In the genomic region with DNA sequence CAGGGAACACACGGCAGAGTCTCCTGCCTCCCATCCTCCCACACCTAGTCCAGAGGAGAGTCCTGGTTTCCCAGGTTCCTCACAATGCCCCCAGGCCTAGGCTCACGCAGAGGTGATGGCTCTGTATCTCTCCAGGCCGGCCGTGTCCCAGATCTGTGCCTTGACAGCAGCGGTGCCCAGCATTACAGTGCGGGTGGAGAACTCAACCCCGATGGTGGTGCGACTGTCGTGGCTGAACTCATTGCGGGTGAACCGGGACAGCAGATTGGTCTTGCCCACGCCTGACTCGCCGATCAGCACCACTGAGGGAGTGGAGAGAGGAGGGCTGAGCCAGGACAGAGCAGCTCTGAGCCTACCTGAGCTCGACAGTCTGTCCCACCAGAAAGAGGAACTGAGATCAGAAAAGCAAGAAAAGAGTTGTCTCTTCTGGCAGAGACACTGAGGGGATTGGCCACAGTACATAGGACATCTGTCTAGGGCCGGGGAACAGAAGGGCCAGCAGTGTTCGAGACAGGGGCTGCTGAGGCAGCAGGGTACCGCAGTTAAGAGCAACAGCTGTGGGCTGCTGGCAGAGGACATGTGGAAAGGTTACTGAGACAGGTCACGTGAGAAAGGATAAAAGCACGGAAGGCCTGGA, we compare ENCODE assay signal across 13 mouse cellular contexts. TPM values are rescaled to one million over a fixed set of nuclear protein-coding genes. Genes with fewer than 3 reads are reported as not detected.
DNase-seq lines count a peak whose midpoint lies in the region; ATAC-seq and TF ChIP-seq lines count a peak whose summit lies in the region.
"Had no signal": no experiment of that assay in that cellular context is flagged by ENCODE, and none has a peak within 500 bp of the region (broad histone marks: within the 10 kb centered on the region; RNA-seq: fewer than 3 reads in every experiment).

No protein-coding gene starts in this region.

- no peak for ATAC-seq in kidney, embryonic 15.5 days (replicated peaks; ENCODE audit: low FRiP score)

- peaks cover 38% of the 10 kb centered on the region for H3K4me1 ChIP-seq in kidney, embryonic 15.5 days
- peaks cover 8% of the 10 kb centered on the region for H3K4me1 ChIP-seq in thymus, adult 2 months (replicated peaks; ENCODE audit: control insufficient read depth, insufficient read depth, low read length)

- H3K27ac ChIP-seq in kidney, embryonic 15.5 days: peak overlapping the region; percentile 30; the same call in 1 of the 2 replicates
- no peak overlapping the region for H3K27ac ChIP-seq in thymus, adult 2 months (ENCODE audit: control insufficient read depth, insufficient read depth, low read length)
- H3K27ac ChIP-seq: embryonic facial prominence, embryonic 15.5 days; hindbrain, embryonic 15.5 days had no signal

- no peak overlapping the region for H3K4me2 ChIP-seq in kidney, embryonic 15.5 days
- H3K4me2 ChIP-seq: embryonic facial prominence, embryonic 15.5 days; hindbrain, embryonic 15.5 days had no signal

- no peaks in the 10 kb centered on the region for H3K27me3 ChIP-seq in kidney, embryonic 15.5 days
- H3K27me3 ChIP-seq in thymus, adult 2 months (ENCODE audit: control insufficient read depth, insufficient read depth, low read length): no peaks in the 10 kb centered on the region
- H3K27me3 ChIP-seq: embryonic facial prominence, embryonic 15.5 days; hindbrain, embryonic 15.5 days had no signal

- no peak for TF ChIP-seq CTCF in thymus, adult 2 months (IDR thresholded peaks at IDR 0.05; ENCODE audit: borderline replicate concordance, control insufficient read depth, extremely low read depth, insufficient read depth, low read length, poor library complexity)

- peak; percentile 36 for DNase-seq in cerebellum, adult 11-12 months
- DNase-seq in cerebellum, postnatal 10 days: no peak
- no peak for DNase-seq in kidney, adult 8-10 months
- DNase-seq in thymus, postnatal 4 days: peak; percentile 16
- DNase-seq in thymus, adult 2 months: no peak
- DNase-seq in c-Kit-positive CD71-positive TER-119-positive erythroid progenitor cells, embryonic 14.5 days (ENCODE audit: low spot score): no peak
- no peak for DNase-seq in layer of hippocampus, postnatal 14 days (ENCODE audit: low spot score in 2 of 2)
- DNase-seq: heart, adult 18-20 months had no signal

- TF ChIP-seq POLR2A in thymus, adult 2 months (IDR thresholded peaks at IDR 0.05; ENCODE audit: control insufficient read depth, extremely low read depth, insufficient read depth, low read length, poor library complexity): no peak

- H3K36me3 ChIP-seq in kidney, embryonic 15.5 days: peaks cover 19% of the 10 kb centered on the region
- H3K36me3 ChIP-seq in thymus, adult 2 months (ENCODE audit: control insufficient read depth, insufficient read depth, low read length): no peaks in the 10 kb centered on the region

- WGBS in kidney, embryonic 15.5 days: 51% methylated on average over 20 of the region's 20 CpGs
- WGBS in thymus, adult 2 months: 60% methylated on average over 20 of the region's 20 CpGs

- no peaks in the 10 kb centered on the region for H3K9me3 ChIP-seq in kidney, embryonic 15.5 days (replicated peaks)
- H3K9me3 ChIP-seq: embryonic facial prominence, embryonic 15.5 days; hindbrain, embryonic 15.5 days had no signal

- no peak overlapping the region for H3K9ac ChIP-seq in kidney, embryonic 15.5 days
- H3K9ac ChIP-seq: embryonic facial prominence, embryonic 15.5 days; hindbrain, embryonic 15.5 days had no signal

- H3K4me3 ChIP-seq in kidney, embryonic 15.5 days (replicated peaks): no peak overlapping the region
- H3K4me3 ChIP-seq in thymus, adult 2 months (ENCODE audit: control insufficient read depth, insufficient read depth, low read length): no peak overlapping the region
- H3K4me3 ChIP-seq: embryonic facial prominence, embryonic 15.5 days; hindbrain, embryonic 15.5 days had no signal

RNA-seq across cellular contexts. Expression of gene Rab25, which starts 3.0 kb away (rescaled TPM):
- 15.1 and 17.4 TPM in 2 replicates for polyA plus RNA-seq in kidney, embryonic 15.5 days (2015; fragmentation: Nextera tagmentation; extraction: Ambion mirVana)
- polyA plus RNA-seq in thymus, adult 2 months (2012; rRNA removed): 6.3 and 9.3 TPM in 2 replicates
- total RNA-seq in layer of hippocampus, postnatal 14 days (2021): not detected
- total RNA-seq: adrenal gland, adult 2 months; left cerebral cortex, postnatal 10 days had no signal

RNA-seq across cellular contexts. Expression of gene Lamtor2, which starts 7.8 kb away (rescaled TPM):
- polyA plus RNA-seq in kidney, embryonic 15.5 days (2015; fragmentation: Nextera tagmentation; extraction: Ambion mirVana): 167 and 173 TPM in 2 replicates
- 128 and 141 TPM in 2 replicates for polyA plus RNA-seq in thymus, adult 2 months (2012; rRNA removed)
- 100 to 1,000 TPM in 1 of 2 experiments, 10 to 100 TPM in 1; 96.1 to 113 TPM for total RNA-seq in layer of hippocampus, postnatal 14 days (2021)

RNA-seq across cellular contexts. Expression of gene Ubqln4, which starts 8.5 kb away (rescaled TPM):
- polyA plus RNA-seq in kidney, embryonic 15.5 days (2015; fragmentation: Nextera tagmentation; extraction: Ambion mirVana): 54.0 and 57.9 TPM in 2 replicates
- 80.5 and 82.1 TPM in 2 replicates for polyA plus RNA-seq in thymus, adult 2 months (2012; rRNA removed)
- 10 to 100 TPM; 77.3 to 81.8 TPM for total RNA-seq in layer of hippocampus, postnatal 14 days (2021)

RNA-seq across cellular contexts. Expression of gene Mex3a, which starts 12.9 kb away (rescaled TPM):
- 20.9 and 22.0 TPM in 2 replicates for polyA plus RNA-seq in kidney, embryonic 15.5 days (2015; fragmentation: Nextera tagmentation; extraction: Ambion mirVana)
- 22.0 and 24.2 TPM in 2 replicates for polyA plus RNA-seq in thymus, adult 2 months (2012; rRNA removed)
- 10 to 100 TPM in 1 of 2 experiments, 1 to 10 TPM in 1; 9.0 to 10.7 TPM for total RNA-seq in layer of hippocampus, postnatal 14 days (2021)

RNA-seq across cellular contexts. Expression of gene Ssr2, which starts 30.6 kb away (rescaled TPM):
- 300 and 318 TPM in 2 replicates for polyA plus RNA-seq in kidney, embryonic 15.5 days (2015; fragmentation: Nextera tagmentation; extraction: Ambion mirVana)
- 196 and 206 TPM in 2 replicates for polyA plus RNA-seq in thymus, adult 2 months (2012; rRNA removed)
- 100 to 1,000 TPM; 110 to 120 TPM for total RNA-seq in layer of hippocampus, postnatal 14 days (2021)

Comparison
In these comparisons a context has a peak if more than half of its experiments do, and no peak if none do; other contexts are left out.
1. DNase-seq: peak in cerebellum, adult 11-12 months (single experiment) and thymus, postnatal 4 days (single experiment); none in cerebellum, postnatal 10 days (0 of 2), kidney, adult 8-10 months (0 of 2), thymus, adult 2 months (single experiment), c-Kit-positive CD71-positive TER-119-positive erythroid progenitor cells, embryonic 14.5 days (single experiment) and layer of hippocampus, postnatal 14 days (0 of 2).